Mouse (Mus musculus) frontal cortex, postnatal 25 days (tissue): ENCODE data around the gene Bpifb4.

Source experiments
- DNase-seq, 2 experiments: peaks; one replicate each; pipeline ENCODE4 v3.0.0; 2022; ENCODE audit warnings: low spot score in 2 of 2

The Bpifb4 gene

GRCm38 (mm10) chr2:153937843-153938242 is at the start of gene Bpifb4:
TSS of gene Bpifb4 (plus strand) at chr2:153938212.
- DNase-seq: no peak

GRCm38 (mm10) chr2:153899111-153899510 is 38.9 kb upstream of the Bpifb4 start:
- DNase-seq: no peak

- no peak for DNase-seq
These were observed 37.9 kb upstream of the Bpifb4 start, which contains the start of gene Bpifb6 for GRCm38 (mm10) chr2:153900088-153900487. TSS of gene Bpifb6 (plus strand) at chr2:153900388.

GRCm38 (mm10) chr2:153902726-153903125 is 35.3 kb upstream of the Bpifb4 start:
- no peak for DNase-seq

- no peak for DNase-seq
These were observed 31.4 kb upstream of the Bpifb4 start for GRCm38 (mm10) chr2:153906626-153907025.

- DNase-seq: no peak
These were observed 23.9 kb upstream of the Bpifb4 start for GRCm38 (mm10) chr2:153914151-153914550.

GRCm38 (mm10) chr2:153917930-153918329 is 20.1 kb upstream of the Bpifb4 start, which contains the start of gene Bpifb3:
TSS of gene Bpifb3 (plus strand) at chr2:153918230.
- DNase-seq: no peak

- DNase-seq: peak in 1 of 2 experiments; percentile 4
These were observed 16.8 kb upstream of the Bpifb4 start for GRCm38 (mm10) chr2:153921246-153921645.

GRCm38 (mm10) chr2:153929871-153930413 is 8.1 kb upstream of the Bpifb4 start:
- DNase-seq: peak; percentile 27 to 30

GRCm38 (mm10) chr2:153931125-153931524 is 6.9 kb upstream of the Bpifb4 start:
- DNase-seq: no peak

GRCm38 (mm10) chr2:153933311-153933710 is 4.7 kb upstream of the Bpifb4 start:
- no peak for DNase-seq

GRCm38 (mm10) chr2:153935348-153935747 is 2.7 kb upstream of the Bpifb4 start:
- DNase-seq: no peak

GRCm38 (mm10) chr2:153943537-153943936 is 5.5 kb downstream of the Bpifb4 start:
- peak; percentile 40 to 61 for DNase-seq

GRCm38 (mm10) chr2:153944567-153944966 is 6.6 kb downstream of the Bpifb4 start:
- no peak for DNase-seq

- peak; percentile 61 to 64 for DNase-seq
These were observed 14.9 kb downstream of the Bpifb4 start for GRCm38 (mm10) chr2:153952897-153953296.

GRCm38 (mm10) chr2:153953836-153954235 is 15.8 kb downstream of the Bpifb4 start:
- no peak for DNase-seq

- peak in 1 of 2 experiments; percentile 23 for DNase-seq
These were observed 24.9 kb downstream of the Bpifb4 start for GRCm38 (mm10) chr2:153962821-153963331.

GRCm38 (mm10) chr2:153963334-153963733 is 25.3 kb downstream of the Bpifb4 start:
- DNase-seq: no peak

GRCm38 (mm10) chr2:153970221-153970620 is 32.2 kb downstream of the Bpifb4 start:
- no peak for DNase-seq

- DNase-seq: no peak
These were observed 36.6 kb downstream of the Bpifb4 start, which contains the start of gene Bpifa6 for GRCm38 (mm10) chr2:153974582-153974981. TSS of gene Bpifa6 (plus strand) at chr2:153974945.

- DNase-seq: peak; percentile 62
These were observed 57.8 kb downstream of the Bpifb4 start for GRCm38 (mm10) chr2:153995770-153996169.

- no peak for DNase-seq
These were observed 62.5 kb downstream of the Bpifb4 start for GRCm38 (mm10) chr2:154000501-154000900.

GRCm38 (mm10) chr2:154001056-154001455 is 63.0 kb downstream of the Bpifb4 start:
- no peak for DNase-seq

- DNase-seq: no peak
These were observed 66.4 kb downstream of the Bpifb4 start for GRCm38 (mm10) chr2:154004456-154004855.
